Mouse (Mus musculus) regulatory T cell (primary cell): ENCODE data around the gene Lpcat2.

Experiments
- in situ Hi-C: fragments of 300-600 bp; cut with MboI, MseI; formaldehyde crosslinking; loops from one replicate; pipeline ENCODE4 v1.15.1; 2025; ENCODE audit warnings: high pct_unique_total_duplicates

The Lpcat2 gene

GRCm38 (mm10) chr8:92908448-92908847, 53.3 kb downstream of the Lpcat2 start:
- in situ Hi-C loops = no loop called here

- in situ Hi-C loops = no loop called here
Observed at GRCm38 (mm10) chr8:92911477-92911876, 56.3 kb downstream of the Lpcat2 start.

GRCm38 (mm10) chr8:92913396-92913795, 58.3 kb downstream of the Lpcat2 start:
- in situ Hi-C loops = no loop called here

GRCm38 (mm10) chr8:92916082-92916481, 60.9 kb downstream of the Lpcat2 start:
- in situ Hi-C loops = no loop called here

GRCm38 (mm10) chr8:92921768-92922167, 66.6 kb downstream of the Lpcat2 start:
- in situ Hi-C loops = no loop called here

GRCm38 (mm10) chr8:92928986-92929385, 73.8 kb downstream of the Lpcat2 start:
- in situ Hi-C loops = no loop called here

GRCm38 (mm10) chr8:92938056-92938455, 82.9 kb downstream of the Lpcat2 start:
- in situ Hi-C loops = no loop called here

- in situ Hi-C loops = no loop called here
Observed at GRCm38 (mm10) chr8:92949071-92949470, 93.9 kb downstream of the Lpcat2 start.

- in situ Hi-C loops = no loop called here
Observed at GRCm38 (mm10) chr8:92950639-92951371, 95.7 kb downstream of the Lpcat2 start.

- in situ Hi-C loops = no loop called here
Observed at GRCm38 (mm10) chr8:92954044-92954443, 98.9 kb downstream of the Lpcat2 start.

GRCm38 (mm10) chr8:92959779-92960178, 104.6 kb downstream of the Lpcat2 start, which contains the start of gene Slc6a2:
Gene Slc6a2, plus strand, starts transcription at chr8:92960079.
- in situ Hi-C loops = no loop called here

GRCm38 (mm10) chr8:92960451-92960911, 105.3 kb downstream of the Lpcat2 start:
- in situ Hi-C loops = no loop called here

- in situ Hi-C loops = no loop called here
Observed at GRCm38 (mm10) chr8:92961088-92961487, 105.9 kb downstream of the Lpcat2 start.

- in situ Hi-C loops = no loop called here
Observed at GRCm38 (mm10) chr8:92964556-92964955, 109.4 kb downstream of the Lpcat2 start.
